Mouse (Mus musculus): Measurements from ENCODE around the gene Otx2. TPM values are rescaled to one million over a fixed set of nuclear protein-coding genes. Genes with fewer than 3 reads are reported as not detected.

Otx2 gene
- polyA plus RNA-seq, 1 experiment from 2014 or later: 155 TPM

DNA sequence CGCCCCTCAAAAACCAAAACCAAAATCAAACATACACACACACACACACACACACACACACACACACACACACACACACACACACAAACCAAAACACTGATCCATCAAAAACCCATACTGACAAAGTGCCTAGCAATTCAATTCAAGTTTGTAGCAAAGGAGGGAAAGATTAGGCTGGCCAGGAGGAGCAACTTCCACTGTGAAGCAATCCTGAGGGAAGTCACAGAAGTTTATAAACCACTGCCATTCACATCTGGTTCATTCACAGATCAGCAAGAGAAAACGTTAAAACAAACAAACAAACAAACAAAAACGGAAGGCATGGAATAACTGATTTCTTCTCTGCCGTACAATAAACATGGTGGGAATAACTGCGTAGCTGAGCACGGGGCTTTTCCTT lies 16.4 kb downstream of the Otx2 start:
- peak overlapping the region; percentile 74 for H3K4me2 ChIP-seq (replicated peaks)
- no peak for ATAC-seq
- peaks cover 88% of the 10 kb centered on the region for H3K4me1 ChIP-seq (replicated peaks)
- WGBS: 50% methylated on average over 6 of the region's 6 CpGs
- H3K4me3 ChIP-seq (replicated peaks): peak overlapping the region; percentile 69
- peaks cover 68% of the 10 kb centered on the region for H3K27me3 ChIP-seq
- peak overlapping the region; percentile 32; the same call in 1 of the 2 replicates for H3K9ac ChIP-seq (replicated peaks)
- no peaks in the 10 kb centered on the region for H3K9me3 ChIP-seq
- peaks cover 5% of the 10 kb centered on the region; the same call in 1 of the 2 replicates for H3K36me3 ChIP-seq
- peak overlapping the region; percentile 30; the same call in 1 of the 2 replicates for H3K27ac ChIP-seq

DNA sequence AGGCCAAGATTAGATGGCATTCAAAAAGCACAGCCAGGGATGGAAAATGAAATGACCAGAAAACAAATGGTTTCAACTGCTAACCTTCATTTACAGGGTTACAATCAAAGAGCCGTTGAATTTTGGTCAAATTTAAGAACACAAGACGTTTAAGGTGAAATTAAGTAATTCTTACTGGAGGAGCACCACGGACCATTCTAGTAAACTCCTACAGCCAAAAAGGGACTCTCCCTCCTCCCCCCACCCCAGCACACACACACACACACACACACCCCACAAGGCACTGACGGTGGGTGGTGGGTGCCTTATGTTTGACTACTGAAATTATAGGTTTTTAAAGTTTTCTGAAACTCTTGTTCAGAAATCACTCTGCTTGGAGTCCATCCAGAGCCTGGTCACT lies 16.9 kb downstream of the Otx2 start:
- ATAC-seq: no peak
- H3K27ac ChIP-seq: 0 out of 2 replicates have a peak overlapping the region, but pooled peaks have one; percentile 83
- peaks cover 74% of the 10 kb centered on the region for H3K27me3 ChIP-seq
- peak overlapping the region; percentile 30 for H3K4me3 ChIP-seq (replicated peaks)
- no peaks in the 10 kb centered on the region; the same call in 1 of the 2 replicates for H3K36me3 ChIP-seq
- H3K9ac ChIP-seq (replicated peaks): peak overlapping the region; percentile 63; the same call in 1 of the 2 replicates
- H3K4me1 ChIP-seq (replicated peaks): peaks cover 88% of the 10 kb centered on the region
- 32% methylated on average over 4 of the region's 4 CpGs for WGBS
- no peaks in the 10 kb centered on the region for H3K9me3 ChIP-seq
- peak overlapping the region; percentile 74 for H3K4me2 ChIP-seq (replicated peaks)

DNA sequence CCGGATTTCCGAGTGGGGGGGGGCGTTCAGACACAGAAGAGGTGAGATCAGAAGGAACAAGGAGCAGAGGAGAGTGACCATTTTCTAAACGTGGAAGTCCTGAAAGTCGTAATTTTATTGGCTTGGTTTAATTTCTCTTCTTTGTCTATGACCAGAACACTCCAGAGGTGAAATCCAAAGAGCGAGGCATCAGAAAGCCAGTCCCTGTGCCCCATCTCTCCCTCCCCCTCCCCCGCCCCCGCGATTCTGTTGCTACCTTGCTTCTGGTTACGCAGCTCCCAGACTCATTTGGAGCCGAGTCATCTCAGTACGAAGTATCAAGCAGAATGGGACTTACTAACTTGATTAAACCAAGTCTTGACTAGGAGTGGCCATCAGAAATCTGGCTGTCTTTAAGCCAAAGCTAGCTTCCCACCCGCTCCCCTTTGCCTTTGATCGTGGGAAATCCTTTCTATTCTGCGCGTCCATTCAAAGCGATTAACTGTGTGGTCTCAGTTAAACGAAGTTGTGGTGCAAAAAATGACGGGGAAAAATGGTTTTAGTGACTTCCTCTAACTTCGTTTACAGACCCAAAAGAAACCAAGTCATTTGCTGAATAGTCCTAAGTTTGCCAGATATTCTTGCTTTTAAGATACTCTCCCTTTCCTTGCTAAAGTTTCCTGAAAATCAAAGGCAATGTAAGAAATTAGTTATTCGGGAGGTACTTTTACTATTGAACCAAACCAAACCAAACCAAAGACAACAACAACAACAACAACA lies 17.6 kb downstream of the Otx2 start:
- H3K4me3 ChIP-seq (replicated peaks): peak overlapping the region; percentile 30
- peak overlapping the region; percentile 74 for H3K4me2 ChIP-seq (replicated peaks)
- H3K27ac ChIP-seq: peak overlapping the region; percentile 83
- H3K36me3 ChIP-seq: no peaks in the 10 kb centered on the region; the same call in 1 of the 2 replicates
- no peak for ATAC-seq
- H3K9ac ChIP-seq (replicated peaks): peak overlapping the region; percentile 63
- peaks cover 89% of the 10 kb centered on the region for H3K4me1 ChIP-seq (replicated peaks)
- peaks cover 77% of the 10 kb centered on the region for H3K27me3 ChIP-seq
- 5% methylated on average over 21 of the region's 21 CpGs for WGBS
- H3K9me3 ChIP-seq: no peaks in the 10 kb centered on the region

DNA sequence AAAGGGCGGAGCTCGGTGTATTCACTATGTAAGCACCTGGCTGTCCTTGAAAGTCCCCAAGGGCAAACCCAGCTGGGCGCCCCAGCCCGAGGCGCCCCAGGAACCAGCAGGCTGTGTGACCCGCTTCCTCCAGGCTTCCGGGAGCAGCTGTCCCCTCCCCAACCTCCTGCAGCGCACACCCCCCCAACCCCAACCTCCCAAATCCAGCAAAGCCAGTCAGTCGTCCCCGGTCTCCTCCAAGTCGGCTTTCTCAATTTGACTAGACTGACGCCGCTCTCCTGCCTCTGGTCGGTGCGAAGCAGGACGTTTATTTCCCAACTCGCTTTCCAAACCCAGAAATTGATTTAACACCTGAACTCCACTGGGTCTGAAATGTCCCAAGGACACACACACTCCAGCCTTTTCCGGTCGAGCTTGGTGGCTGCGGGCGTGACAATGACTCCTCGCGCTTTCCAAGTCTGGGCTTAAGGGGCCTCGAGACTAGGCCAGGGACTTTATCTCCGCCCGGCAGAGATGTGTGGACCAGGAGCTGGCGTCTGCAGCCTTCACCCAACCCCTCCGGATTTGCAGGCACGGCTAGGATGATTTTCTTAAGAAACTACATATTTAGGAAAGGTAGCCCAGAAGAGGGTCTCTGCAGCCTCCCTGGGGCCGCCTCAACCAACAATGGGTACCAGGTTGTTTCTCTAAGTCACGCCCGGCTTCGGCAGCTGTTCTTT lies 18.4 kb downstream of the Otx2 start:
- Histone ChIP-seq H3K9ac (replicated peaks) (peak overlapping the region; percentile 63), H3K4me3 (replicated peaks) (peak overlapping the region; percentile 30), H3K4me1 (replicated peaks) (peaks cover 82% of the 10 kb centered on the region), H3K4me2 (replicated peaks) (peak overlapping the region; percentile 74), H3K36me3 (no peaks in the 10 kb centered on the region), H3K9me3 (no peaks in the 10 kb centered on the region), H3K27me3 (peaks cover 71% of the 10 kb centered on the region), H3K27ac (peak overlapping the region; percentile 83)
- 4% methylated on average over 33 of the region's 33 CpGs for WGBS
- ATAC-seq: peak; percentile 38

DNA sequence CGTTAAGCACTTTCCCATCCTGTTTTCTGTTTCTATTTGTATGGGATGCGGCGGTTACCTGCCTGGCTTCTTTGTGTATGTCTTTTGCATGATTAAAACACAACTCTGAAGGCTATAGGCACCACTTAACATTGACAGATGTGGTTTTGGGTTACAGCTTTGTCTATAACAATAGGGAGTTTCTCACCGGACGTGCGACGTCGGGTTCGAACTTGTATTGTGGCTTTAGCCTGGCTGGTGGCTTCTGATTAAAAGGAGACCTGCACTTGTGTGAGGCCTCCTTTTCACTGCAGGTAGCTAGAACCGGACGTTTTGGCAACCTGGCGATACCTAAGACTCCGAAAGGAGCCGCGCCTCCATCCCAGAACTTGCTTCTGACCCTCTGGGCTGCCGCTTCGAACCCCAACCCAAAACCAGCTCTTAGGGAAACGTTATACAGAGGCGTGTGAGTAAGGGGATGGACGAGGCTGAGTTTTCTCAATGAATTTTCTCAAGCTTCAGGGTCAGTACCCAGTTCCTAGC lies 19.0 kb downstream of the Otx2 start:
- peaks cover 76% of the 10 kb centered on the region for H3K4me1 ChIP-seq (replicated peaks)
- no peaks in the 10 kb centered on the region for H3K36me3 ChIP-seq
- H3K27me3 ChIP-seq: peaks cover 68% of the 10 kb centered on the region
- WGBS: 9% methylated on average over 20 of the region's 20 CpGs
- peak overlapping the region; percentile 74 for H3K4me2 ChIP-seq (replicated peaks)
- peak overlapping the region; percentile 51; the same call in 1 of the 2 replicates for H3K9ac ChIP-seq (replicated peaks)
- H3K9me3 ChIP-seq: no peaks in the 10 kb centered on the region
- H3K4me3 ChIP-seq (replicated peaks): peak overlapping the region; percentile 30
- peak overlapping the region; percentile 83 for H3K27ac ChIP-seq
- no peak; the same call in 1 of the 2 replicates for ATAC-seq

DNA sequence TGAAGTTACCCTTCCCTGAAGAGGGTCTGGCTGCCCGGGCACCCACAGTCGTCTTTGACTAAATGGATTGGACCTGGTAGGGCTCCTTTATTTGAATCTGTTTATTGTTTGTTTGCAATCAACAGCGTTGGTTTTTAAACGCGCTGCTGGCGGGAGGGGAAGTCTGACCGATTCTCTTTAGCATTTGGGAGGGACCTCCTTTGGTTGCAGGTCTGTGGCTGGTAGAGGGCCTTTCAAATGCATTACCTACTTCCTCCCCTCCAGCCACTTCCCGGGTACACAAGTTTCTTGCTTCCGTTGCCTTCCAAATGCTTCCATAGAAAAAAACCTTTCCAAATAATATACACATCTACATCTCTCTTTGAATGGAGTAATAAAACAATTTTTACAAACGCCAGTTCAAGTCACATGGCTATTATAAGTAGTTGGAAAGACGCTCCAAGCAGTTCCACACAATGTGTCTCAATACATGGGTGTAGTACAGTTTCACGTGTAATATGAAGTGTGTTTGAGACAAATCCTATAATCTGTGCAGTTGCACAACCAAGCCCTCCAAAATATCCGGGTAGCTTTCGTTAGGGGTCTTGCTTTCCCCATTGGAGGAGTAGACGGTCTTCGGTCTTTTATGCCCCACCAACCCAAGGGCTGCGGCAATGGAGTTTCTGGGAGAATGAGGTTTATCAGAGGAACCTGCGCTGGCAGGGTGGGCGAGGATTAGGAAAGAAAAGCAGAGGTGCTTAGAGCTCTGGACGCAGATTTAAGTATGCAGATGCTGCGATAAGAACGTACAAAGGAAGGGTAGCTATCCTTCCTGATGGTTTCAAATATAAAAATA lies 19.7 kb downstream of the Otx2 start:
- peaks cover 63% of the 10 kb centered on the region for H3K27me3 ChIP-seq
- peak overlapping the region; percentile 83 for H3K27ac ChIP-seq
- peaks cover 68% of the 10 kb centered on the region for H3K4me1 ChIP-seq (replicated peaks)
- H3K9me3 ChIP-seq: no peaks in the 10 kb centered on the region
- H3K9ac ChIP-seq (replicated peaks): no peak overlapping the region
- H3K36me3 ChIP-seq: no peaks in the 10 kb centered on the region
- 14% methylated on average over 22 of the region's 22 CpGs for WGBS
- H3K4me3 ChIP-seq (replicated peaks): no peak overlapping the region
- H3K4me2 ChIP-seq (replicated peaks): peak overlapping the region; percentile 74; the same call in 1 of the 2 replicates
- no peak for ATAC-seq

DNA sequence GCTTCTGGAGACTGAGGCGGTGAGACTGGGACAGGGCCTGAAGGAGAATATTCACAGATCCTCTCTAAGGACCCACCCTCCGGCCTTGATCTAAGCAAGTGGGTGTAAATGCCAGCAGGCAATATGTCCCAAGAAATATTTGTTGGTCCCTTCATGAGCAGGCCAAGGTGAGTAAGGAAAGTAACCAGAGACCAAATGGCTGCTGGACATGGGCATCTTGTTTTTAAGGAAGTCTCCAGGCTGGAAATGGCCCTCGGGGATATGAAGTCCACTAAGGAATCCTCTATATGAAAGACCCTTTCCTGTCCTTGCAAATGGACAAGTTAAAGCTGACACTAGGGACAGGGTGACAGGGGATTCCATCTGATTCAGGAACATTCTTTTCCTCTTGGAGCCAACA lies 20.5 kb downstream of the Otx2 start:
- H3K36me3 ChIP-seq: no peaks in the 10 kb centered on the region
- H3K27me3 ChIP-seq: peaks cover 55% of the 10 kb centered on the region
- no peak overlapping the region for H3K4me3 ChIP-seq (replicated peaks)
- no peak overlapping the region for H3K4me2 ChIP-seq (replicated peaks)
- 68% methylated on average over 3 of the region's 3 CpGs for WGBS
- peaks cover 60% of the 10 kb centered on the region for H3K4me1 ChIP-seq (replicated peaks)
- no peaks in the 10 kb centered on the region for H3K9me3 ChIP-seq
- no peak for ATAC-seq
- no peak overlapping the region for H3K27ac ChIP-seq
- H3K9ac ChIP-seq (replicated peaks): no peak overlapping the region

DNA sequence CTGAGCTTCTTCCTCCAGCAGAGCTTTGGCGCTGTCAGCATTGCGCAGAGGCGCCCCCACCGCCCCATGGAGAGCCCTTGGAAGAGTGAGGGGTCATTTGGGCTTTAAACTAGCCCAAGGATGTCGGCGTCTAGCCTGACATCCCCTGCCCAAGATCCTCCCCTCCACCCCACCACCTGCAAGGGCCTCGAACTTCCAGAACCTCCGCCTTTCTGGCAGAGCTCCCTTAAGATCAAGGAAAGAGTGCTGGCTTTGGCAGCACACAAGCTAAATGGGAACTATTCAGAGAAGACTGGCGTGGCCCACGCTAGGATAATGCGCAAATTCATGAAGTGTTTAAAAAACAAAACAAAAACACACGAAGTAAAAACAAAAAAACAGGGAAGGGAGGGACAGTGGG lies 21.4 kb downstream of the Otx2 start:
- ATAC-seq: no peak; the same call in 1 of the 2 replicates

DNA sequence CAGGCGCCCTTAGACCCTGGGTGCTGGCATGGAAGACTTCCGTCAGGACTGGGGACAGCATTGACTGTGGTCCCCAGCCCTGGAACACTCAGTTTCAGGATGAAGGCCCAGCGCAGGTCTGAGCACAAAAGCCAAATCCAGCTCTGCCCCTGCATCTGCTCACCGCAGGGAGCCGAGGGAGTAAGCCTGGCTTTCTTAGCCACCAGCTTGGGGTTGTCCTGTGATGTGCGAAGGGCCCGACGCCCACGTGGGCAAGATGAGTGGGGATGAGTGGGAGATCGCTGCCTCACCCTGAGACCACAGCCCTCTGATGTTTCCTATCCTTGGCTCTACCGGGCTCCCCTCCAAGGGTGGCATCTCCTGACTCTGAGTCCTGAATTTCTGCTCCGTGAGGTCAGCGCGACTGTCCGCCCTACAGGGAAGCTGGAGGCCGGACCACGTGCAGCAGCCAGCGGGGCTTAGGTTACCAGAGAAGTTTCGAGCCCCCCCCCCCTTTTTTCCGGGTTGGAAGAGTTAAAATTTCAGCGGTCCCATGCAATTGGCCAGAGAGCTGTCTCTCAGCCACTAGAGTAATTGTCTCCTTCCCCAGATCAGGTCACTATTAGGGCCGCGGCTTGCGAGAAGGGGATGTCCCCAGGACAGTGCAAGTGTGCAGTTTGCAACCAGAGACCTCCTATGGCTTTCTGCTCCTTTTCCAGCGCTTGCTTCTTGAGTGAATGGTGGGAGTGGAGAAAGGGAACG lies 22.0 kb downstream of the Otx2 start:
- Histone ChIP-seq H3K4me3 (replicated peaks) (peak overlapping the region; percentile 6; the same call in 1 of the 2 replicates), H3K4me1 (replicated peaks) (peaks cover 48% of the 10 kb centered on the region), H3K36me3 (no peaks in the 10 kb centered on the region), H3K9ac (replicated peaks) (no peak overlapping the region; the same call in 1 of the 2 replicates), H3K4me2 (replicated peaks) (peak overlapping the region; percentile 39), H3K27ac (0 out of 2 replicates have a peak overlapping the region, but pooled peaks have one; percentile 32), H3K27me3 (peaks cover 45% of the 10 kb centered on the region), H3K9me3 (no peaks in the 10 kb centered on the region)
- 5% methylated on average over 26 of the region's 26 CpGs for WGBS
- ATAC-seq: peak; percentile 61

More for the DNA sequence above, 21.4 kb downstream of the Otx2 start:
- Histone ChIP-seq H3K9me3 (no peaks in the 10 kb centered on the region), H3K27ac (0 out of 2 replicates have a peak overlapping the region, but pooled peaks have one; percentile 32), H3K9ac (replicated peaks) (no peak overlapping the region), H3K27me3 (peaks cover 48% of the 10 kb centered on the region), H3K4me3 (replicated peaks) (no peak overlapping the region), H3K4me1 (replicated peaks) (peaks cover 53% of the 10 kb centered on the region), H3K36me3 (no peaks in the 10 kb centered on the region), H3K4me2 (replicated peaks) (peak overlapping the region; percentile 39)
- 20% methylated on average over 12 of the region's 12 CpGs for WGBS

DNA sequence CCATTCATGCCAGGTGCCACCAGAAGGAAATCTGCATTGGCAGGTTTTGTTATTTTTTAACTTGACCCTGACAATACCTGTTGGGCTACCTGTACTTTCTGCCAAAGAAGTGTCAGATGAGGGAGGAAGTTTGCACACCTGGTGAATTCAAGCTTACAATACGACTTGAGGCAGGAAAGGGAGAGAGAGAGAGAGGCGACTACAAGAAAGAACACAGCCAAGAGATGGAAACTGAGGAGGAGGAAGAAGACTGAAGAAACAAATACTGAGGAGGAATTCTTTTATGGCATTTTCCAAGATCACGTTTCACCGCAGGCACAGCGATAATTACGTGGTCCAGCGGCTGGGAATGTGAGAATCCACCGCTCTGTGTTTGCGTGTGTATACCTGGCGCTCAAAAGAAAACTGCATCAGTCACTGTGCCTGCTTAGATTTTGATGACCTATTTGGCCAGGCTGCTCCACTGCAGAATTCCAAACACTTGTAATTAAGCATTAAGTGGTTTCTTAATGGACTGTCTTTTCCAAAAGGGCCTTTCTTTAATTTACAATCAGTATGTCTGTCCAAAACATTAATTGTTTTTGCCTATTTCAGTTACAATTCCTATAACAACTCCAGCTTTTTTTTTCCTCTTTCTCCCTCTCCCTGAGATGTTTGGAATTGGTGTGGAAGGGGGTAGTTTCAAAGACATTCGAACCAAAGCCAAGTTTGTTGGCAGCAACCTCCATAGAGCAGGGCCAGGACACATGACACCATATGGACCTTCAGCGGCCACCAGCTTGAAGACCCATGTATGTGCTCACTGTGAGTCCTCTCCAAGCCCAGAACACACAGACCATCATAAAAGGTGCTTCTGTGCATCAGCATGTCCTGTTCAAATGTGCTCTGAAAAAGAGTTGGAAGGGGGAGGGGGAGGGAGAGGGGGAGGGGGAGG lies 31.9 kb downstream of the Otx2 start:
- Histone ChIP-seq H3K36me3 (no peaks in the 10 kb centered on the region), H3K4me2 (replicated peaks) (no peak overlapping the region), H3K9ac (replicated peaks) (no peak overlapping the region), H3K27ac (no peak overlapping the region), H3K27me3 (peaks cover 2% of the 10 kb centered on the region; the same call in 1 of the 2 replicates), H3K4me3 (replicated peaks) (no peak overlapping the region), H3K9me3 (0 out of 2 replicates have a peak, but pooled peaks cover 4% of the 10 kb centered on the region), H3K4me1 (replicated peaks) (no peaks in the 10 kb centered on the region)
- no peak for ATAC-seq
- 75% methylated on average over 12 of the region's 12 CpGs for whole genome bisulfite sequencing

Measured in midbrain, embryonic 13.5 days (tissue).